Mouse (Mus musculus) MN1 (cell line): Measurements from ENCODE around the gene Ccn1.

Experiments
- DNase-seq: peaks from one replicate; pipeline ENCODE4 v3.0.0-alpha.2; 2016; ENCODE audit warnings: low spot score

Gene Ccn1

DNA sequence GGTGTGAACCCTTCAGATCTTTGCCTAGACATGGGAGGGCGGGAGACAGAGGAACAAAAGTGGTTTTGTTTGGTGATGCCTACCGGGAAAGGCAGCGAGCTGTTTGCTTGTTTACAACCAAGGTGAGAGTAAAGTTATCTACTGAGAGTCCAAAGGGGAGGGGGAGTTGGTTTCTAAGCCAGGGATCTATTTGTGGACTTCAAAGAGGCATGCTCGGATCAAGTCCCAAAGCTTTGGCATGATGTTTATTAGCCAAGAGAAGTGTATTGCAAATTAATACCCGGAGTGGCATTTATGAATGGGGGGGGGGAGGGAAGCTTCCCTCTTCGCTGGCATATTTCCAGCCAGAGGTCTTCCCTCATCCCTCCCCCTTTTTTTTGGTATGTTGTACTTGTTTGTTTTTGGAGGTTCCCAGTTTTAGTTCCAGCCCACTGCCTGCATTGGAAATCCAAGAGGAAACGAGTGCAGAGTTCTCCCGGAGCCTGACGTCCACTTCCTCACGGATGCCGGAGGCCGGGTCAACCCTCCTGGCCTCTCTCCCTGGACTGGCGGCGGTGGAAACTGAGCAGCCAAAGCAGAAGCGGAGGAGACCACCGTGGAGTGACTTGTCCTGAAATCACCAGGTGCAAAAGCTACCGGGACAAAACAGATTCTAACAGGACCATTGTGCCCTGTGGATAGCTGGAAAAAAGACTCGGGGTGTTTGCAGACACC lies 674 bp upstream of the Ccn1 start:
- no peak for DNase-seq

DNA sequence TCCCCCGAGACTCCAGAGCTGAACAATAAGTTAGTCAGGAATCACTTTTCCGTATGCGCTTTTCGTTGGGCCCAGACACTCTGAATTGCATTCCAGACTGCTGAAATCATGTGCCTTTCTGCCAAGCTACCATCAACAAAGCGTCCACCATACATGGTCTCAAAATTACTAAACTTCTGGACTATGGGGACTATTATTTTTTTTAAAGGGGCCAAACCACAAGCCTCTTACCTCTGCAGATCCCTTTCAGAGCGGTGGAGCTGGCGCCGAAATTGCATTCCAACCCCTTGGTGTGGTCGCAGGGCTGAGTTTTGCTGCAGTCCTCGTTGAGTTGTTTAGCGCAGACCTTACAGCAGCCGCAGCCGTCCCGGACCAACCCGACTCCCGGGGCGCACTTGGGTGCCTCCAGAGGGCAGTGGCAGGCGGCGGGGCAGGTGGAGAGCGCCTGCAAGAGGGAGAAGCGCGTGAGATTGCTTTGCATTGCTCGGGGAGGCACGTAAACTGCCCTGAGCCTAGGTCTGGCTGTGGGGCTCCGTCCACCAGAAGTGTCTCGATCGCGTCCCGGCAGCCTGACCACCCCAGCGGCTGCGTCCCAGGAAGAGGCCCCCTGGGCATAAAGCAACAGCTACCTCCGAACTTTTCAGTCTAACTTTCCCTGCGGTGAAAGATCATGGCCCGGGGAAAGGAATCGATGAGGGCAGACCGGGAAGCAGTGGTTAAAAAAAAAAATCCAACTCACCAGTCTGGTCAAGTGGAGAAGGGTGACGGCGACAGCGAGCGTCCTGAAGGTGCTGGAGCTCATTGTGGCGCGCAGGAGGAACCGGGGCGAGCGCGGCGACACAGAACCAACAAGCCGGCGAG lies 560 bp downstream of the Ccn1 start:
- no peak for DNase-seq

DNA sequence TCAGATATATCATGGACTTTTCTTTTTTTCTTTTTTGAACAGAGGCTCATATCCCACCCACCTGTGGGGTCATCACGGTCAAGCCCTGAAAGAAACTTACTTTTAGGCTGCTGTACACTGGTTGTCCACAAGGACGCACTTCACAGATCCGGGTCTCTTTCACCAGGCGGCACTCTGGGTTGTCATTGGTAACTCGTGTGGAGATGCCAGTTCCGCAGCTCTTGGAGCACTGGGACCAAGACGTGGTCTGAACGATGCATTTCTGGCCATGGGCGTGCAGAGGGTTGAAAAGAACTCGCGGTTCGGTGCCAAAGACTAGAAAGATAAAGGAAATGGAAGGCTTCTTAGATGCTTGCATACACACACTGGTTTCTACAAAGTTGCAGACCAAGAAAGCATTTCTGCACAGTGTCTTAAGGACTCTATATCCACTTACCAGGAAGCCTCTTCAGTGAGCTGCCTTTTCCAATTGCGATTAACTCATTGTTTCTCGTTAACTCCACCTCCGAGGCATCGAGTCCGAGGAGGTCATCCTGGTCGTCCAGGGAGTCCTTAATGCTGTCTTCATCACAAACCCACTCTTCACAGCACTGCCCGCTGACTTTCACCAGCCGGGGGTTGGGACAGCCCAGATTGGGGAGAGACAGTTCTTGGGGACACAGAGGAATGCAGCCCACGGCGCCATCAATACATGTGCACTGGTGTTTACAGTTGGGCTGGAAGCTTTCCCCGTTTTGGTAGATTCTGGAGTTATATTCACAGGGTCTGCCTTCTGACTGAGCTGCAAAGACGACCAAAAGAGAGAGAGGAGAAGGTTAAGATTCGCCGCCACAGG lies 1.5 kb downstream of the Ccn1 start:
- no peak for DNase-seq

DNA sequence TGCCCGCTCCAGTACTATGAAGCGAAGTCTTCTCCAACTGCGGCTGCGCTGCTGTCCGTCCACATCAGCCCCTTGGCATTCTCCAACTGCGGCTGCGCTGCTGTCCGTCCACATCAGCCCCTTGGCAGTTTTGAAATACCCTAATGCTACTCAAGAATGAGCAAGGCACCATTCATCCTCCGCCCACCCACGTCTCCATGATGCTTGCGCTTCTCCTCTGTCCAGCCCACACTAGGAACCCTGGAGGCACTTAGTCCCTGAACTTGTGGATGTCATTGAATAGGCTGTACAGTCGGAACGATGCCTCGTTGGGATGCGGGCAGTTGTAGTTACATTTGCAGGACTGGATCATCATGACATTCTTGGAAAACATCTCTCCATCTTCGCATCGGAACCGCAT lies 2.4 kb downstream of the Ccn1 start:
- DNase-seq = no peak

DNA sequence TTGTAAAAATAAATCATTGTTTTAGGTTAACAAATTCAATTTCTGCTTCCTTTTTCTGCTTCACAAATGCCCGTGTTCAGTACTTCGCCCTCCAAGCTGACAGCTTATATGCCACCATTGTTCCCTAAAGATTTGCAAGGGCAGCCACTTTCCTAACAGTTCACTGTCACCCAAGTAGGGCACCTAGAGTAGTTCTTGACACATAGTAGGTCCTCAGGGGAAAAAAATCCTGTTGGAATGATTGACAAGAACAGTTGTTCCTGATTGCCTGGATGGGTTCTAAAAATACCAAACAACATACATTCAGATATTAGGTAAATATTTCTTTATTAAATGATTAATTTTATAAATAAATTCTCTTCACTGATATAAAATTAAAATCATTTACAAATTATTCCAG lies 3.1 kb downstream of the Ccn1 start:
- DNase-seq = no peak

DNA sequence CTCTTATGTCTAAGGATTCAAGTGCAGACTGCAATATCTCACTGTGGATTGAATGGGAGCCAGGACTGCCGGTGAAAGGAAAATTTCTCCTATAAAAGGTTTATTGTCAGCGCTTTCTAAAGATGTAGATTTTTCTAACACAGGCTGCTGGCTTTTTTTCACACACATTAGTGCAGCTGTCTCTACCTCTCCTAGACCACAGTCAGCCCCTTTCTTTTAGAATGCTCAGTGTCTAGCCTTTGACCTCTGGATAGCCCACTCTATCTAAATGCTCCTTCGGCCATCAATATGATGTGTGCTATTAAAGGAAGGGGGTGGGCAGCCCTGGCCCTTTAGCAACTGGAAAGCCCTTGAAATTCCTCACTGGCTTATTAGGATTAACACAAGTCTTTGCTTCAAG lies 3.8 kb downstream of the Ccn1 start:
- DNase-seq = no peak

DNA sequence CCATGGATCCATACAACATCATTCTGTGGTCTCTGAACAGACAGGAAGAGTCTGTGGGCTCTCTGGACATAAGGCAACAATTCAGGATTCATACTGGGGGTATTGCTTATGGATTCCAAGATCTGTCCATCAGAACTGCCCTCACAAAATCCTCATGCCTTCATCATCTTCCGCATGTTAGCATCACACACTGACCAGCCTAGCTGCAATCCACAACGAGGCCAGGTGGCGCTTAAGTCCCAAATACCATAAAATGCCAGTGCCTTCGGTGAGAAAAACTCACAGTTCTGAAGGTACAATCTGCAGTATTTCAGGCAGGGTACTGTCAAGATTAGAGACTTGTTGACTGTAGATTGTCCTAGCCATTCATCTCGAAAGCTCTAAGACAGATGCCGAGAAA lies 4.3 kb downstream of the Ccn1 start:
- no peak for DNase-seq

DNA sequence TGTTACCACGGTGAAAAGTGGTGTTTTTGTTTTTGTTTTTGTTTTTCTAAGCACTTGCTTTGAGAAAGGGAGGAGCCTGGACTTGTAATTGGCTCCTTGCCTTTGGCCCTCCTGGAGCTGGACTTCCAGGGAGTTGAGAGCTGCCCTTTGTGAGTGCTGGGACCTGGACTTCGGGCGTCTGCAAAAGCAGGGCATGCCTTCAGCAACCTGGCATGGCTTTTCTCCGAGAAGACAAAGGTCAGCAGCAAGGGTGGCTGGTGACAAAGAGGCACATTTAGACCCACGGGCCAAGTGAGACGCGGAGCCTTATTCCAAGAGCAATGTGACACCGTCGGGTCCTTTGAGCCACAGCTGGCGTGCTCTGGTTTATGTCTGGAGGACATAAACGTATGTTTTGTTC lies 6.9 kb downstream of the Ccn1 start:
- DNase-seq = no peak

DNA sequence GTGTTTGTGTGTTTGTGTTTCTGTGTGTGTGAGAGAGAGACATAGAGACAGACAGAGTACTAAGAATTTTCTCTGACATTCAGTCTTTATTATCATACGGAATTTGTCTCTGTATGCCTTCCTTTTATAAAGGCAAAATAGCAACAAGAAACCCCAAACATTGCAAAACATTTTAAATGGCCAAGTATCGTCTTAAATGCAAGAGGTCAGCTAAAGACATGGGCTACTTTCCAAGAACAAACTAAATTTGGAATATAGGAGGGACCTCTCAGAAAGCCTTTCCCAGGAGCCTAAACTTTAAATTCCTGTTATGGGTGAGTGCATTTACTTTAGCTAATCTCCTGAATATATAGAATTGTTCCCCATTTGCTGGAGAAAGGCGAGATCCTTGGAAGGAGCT lies 7.9 kb downstream of the Ccn1 start:
- DNase-seq = no peak

DNA sequence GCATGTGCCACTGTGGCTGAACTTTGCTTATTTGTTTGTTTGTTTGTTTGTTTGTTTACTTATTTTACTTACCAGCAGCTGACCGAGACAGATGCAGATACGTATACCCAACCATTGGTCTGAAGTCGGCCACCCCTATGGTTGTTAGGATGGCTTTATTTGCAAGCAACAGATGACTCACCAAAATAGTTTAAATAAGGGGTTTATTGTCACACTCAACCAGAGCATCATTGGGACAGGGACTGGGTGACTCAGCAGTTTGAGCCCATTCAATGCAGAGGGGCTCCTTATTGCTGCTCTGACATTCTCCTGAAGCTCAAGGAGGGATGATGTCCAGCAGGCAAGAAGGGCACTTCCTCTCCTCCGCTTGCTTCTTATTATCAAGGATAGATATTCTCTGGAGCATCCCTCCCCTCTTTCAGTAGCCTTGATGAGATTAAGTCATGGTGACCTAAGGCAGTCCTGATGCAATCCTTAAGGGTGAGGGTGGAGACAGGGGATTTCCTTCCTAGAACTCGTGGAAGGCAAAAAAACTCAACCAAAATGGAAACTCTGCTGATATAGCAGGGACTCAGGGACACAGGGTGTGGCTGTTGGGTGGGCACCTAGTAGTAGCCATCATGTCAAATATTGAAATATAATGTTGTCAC lies 8.6 kb downstream of the Ccn1 start:
- peak; percentile 25 for DNase-seq

DNA sequence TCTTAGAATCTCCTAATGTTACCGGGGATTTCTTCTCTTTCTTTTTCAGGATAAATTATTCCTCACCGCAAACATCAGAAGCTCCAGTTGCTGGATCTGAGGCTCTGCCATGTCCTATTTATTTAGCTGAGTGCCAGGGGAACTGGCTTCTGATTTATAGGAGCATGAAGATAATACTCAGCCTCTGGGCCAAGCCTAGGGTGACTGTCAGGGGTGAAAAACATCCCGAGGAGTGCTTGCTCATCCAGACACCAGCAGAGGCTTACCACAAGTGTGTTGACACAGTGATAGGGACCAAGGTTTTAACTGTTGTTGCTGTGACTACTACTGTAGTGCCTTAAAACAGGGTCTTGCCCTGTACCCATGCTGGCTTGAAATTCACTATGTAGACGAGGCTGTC lies 9.2 kb downstream of the Ccn1 start:
- no peak for DNase-seq

DNA sequence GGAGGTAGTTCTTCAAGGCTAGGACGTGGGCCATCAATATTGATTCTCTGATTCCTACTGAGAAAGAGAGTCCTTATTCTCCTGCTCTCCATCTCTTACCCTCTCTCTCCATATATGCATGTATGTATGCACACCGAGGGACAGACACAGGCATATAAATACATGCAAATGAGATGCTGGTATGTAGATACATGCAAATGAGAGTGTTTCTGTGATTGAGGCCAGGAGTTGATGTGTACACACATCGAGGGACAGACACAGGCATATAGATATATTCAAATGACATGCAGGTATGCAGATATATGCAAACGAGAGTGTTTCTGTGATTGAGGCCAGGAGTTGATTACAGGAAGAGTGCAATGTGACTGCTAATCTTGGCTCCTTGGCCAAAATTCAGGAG lies 9.6 kb downstream of the Ccn1 start:
- no peak for DNase-seq

DNA sequence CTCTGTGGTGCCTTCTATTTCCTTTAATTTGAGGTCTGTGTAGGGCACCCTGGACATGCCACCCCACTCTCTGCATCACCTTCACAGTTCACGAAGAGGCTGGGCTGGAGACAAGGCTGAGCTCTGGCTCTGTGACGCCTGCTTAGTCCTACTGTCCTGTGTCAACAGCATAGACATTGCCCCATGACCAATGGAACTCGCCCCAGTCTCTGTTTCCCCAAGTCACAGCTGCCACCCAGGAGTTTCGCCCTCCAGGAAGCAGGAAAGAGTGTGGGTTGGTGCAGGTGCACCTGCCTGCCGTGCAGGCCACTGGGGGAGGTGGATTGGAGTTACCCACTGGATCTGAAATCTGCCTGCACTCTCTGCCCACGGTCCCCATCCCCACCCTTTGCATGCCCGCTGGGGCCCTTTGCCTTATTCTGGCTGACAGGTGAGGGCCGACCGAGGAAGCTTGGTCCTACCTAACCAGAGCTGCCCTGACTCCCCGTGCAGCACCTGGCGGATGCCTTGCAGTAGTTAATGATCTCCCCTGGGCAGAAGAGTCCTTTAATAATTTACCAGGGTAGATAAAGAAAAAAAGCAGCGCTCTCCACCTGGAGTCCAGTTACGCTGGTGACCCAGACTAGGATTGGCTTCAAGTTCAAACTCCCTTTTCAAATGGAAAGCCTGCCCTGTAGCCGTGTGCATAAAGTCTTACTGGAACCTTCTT lies 15.6 kb downstream of the Ccn1 start:
- no peak for DNase-seq

DNA sequence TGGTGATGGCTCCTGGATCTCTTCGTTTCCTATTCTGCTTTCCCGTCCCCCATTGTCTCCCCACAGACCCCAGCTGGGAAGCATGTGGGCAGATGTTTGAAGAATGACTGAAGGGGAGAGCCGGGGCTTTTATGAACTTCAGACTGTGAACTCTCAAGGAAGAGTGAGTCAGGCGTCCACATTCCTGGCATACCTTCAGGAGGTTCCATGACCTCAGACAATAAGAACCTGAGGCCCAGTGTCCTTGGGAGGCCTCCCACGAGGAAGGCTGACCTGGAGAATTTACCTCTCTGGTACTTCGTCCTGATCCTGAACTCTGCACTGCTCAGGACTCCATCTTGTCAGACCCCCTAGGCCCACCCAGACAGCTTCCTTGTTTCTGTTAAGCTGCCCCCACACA lies 16.9 kb downstream of the Ccn1 start:
- DNase-seq = no peak

DNA sequence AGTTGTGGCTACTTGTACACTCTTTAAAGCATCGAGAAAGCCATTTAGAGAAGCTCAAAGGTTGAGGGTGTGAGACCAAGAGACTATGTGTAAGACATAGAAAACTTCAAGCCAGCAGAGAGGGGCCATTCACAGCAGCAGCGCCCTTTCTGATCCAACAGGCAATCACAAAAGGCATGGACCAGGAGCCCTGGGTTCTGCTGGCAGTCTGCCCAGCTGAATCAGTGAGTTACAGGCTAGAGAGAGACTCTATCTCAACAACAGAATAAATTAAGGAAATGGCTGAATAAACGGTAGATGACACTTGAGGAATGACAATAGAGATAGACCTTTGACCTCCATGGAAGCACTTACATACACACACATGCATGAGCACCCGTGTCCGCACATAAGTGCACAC lies 21.1 kb downstream of the Ccn1 start:
- DNase-seq = no peak

DNA sequence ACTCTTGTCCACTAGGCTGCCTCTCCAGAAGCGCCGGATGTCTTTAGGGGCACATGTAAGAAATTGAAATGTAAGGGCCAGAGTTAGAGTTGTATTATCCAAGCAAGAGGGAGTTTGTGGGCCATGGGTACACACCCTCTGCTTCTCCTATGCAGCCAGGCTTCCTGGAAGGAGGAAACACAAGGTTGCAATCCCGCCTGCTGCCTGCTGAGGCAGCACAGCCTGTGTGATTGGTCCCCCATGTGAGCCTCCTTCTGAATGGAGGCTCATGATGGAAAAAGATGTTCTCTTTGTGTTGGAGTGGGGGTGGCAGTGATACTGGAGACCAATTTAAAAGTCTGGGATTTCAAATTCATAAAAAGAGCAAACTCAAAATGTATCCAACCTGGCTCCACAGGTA lies 22.0 kb downstream of the Ccn1 start:
- no peak for DNase-seq

DNA sequence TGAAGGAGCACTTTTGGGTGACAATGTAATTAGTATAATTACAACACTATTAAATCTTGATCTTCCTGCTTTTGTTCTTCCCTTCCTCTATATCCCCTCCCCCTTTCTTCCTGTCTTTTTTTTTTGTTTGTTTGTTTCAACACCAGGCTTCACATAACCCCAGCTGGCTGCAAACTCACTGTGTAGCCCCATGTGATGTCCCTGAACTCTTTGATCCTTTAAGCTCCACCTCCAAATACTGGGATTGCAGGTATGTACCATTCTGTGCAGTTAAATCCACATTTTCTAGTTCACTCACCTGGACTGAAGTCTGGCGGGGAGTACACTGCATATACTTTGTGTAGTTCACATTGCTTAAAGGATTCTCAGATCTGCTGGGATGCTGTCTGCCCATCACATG lies 23.7 kb downstream of the Ccn1 start:
- no peak for DNase-seq

DNA sequence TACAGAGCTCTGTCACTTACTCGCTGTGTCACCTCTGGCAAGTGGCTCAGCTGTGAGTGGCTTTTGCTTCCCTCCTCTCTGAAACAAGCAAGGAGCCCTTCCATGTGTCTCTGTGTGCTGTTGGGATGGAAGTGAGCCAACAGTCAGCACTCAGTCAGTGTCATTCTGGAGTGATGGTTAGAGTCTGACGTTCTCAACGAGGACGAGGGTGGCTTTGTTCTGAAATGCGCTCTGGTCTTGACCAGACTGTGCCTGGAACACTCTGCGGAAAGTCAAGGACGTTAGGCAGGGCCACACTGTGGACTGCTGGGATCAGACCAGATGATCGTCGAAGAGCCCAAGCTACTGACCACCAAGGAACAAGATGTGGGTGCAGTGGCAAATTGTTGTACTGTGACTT lies 24.2 kb downstream of the Ccn1 start:
- DNase-seq = no peak

DNA sequence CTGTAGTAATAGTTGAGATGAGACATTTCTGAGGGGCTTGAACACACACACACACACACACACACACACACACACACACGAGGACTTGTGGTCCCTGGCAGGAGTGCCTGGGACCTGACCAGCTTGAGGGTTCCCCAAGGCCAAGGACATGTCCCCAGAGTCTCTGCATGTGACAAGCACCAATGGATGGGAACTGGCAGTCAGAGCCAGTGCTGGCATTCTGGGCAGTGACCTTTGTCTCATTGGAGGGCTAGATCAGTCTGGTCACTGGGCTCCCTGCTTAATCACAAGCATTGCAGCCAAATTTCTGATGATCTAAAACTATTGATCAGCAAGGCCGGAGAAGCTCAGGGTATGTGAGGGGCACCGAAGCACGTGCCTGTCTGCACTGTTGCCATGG lies 25.0 kb downstream of the Ccn1 start:
- no peak for DNase-seq

DNA sequence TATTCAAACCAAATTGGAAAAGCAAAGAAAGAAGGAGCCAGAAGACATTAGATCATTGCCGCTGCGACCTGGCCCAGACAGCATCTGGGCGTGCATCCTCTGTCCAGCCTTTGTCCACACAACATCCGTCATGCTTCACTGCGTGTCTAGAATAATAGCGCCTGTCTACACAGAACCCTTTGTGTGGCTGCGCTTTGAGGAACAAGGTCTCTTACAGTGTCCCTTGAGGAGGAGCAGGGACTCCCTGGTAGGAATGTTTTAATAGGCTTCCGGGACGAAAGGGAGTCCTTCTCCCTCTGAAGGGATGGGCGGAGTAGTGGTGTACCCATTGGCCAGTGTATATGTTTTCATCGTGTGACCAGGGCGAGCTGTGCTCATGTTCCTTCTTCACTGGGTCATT lies 26.7 kb downstream of the Ccn1 start:
- DNase-seq = no peak

DNA sequence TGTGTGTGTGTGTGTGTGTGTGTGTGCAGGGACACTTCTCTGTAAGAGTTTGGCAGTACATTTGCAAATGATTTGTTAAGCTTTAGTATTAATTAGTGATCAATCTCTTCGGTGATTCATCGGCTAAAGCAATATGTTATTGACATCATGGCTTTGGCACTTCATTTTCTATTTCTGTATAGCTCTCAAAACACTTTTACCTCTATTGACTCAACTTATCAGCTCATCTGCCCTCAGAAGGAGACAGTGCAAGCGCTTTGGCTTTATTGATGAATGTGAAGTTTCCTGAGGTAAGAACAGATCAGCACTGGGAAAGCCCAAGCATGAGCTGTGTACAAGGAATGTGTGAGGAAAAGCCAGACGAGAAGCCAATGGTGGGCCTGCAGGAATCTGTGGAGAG lies 28.6 kb downstream of the Ccn1 start:
- no peak for DNase-seq
